Mouse (Mus musculus) embryonic fibroblast, embryonic 13.5 days (primary cell): ENCODE results near the gene Gm28635.

ENCODE experiments used
- CTCF ChIP-seq: IDR thresholded peaks from 2 replicates; pipeline ENCODE4 v1.5.1; 2011; ENCODE audit warnings: mild to moderate bottlenecking, control low read depth, low read length, moderate library complexity, borderline replicate concordance; ENCODE audit not compliant: insufficient read depth
- POLR2A ChIP-seq: IDR thresholded peaks from 2 replicates; pipeline ENCODE4 v1.6.1; 2011; ENCODE audit warnings: low read depth, mild to moderate bottlenecking, control low read depth, low read length, moderate library complexity

GRCm38 (mm10) chr2:84704329-84704728, 26.5 kb upstream of the Gm28635 start:
- TF ChIP-seq CTCF = no peak
- TF ChIP-seq POLR2A = no peak
